Mouse (Mus musculus) lung, embryonic 14.5 days (tissue): ENCODE measurements around the gene Olfr625-ps1. TPM values are rescaled to one million over a fixed set of nuclear protein-coding genes. Genes with fewer than 3 reads are reported as not detected.
A peak's percentile ranks its signal among the peaks of the same experiment; 100 is the strongest.

Experiments used
- ATAC-seq: fragments of 200-750 bp; cut with Nextera tagmentation; 2 replicates; pipeline ENCODE4 v1.8.0; 2017; ENCODE audit warnings: mild to moderate bottlenecking, moderate TSS enrichment, moderate library complexity; ENCODE audit not compliant: insufficient read depth
- DNase-seq: peaks from one replicate; pipeline ENCODE4 v3.0.0-alpha.2; 2015
- H3K27ac ChIP-seq: fragments of 300-500 bp; sonication (generic); 2 replicates; pipeline ENCODE4 v1.5.1; 2014; ENCODE audit warnings: low read depth, mild to moderate bottlenecking, moderate library complexity
- H3K27me3 ChIP-seq: fragments of 300-500 bp; sonication (generic); 2 replicates; pipeline ENCODE4 v1.6.1; 2014; ENCODE audit warnings: low read length, control low read depth; ENCODE audit not compliant: insufficient read depth
- H3K36me3 ChIP-seq: fragments of 300-500 bp; sonication (generic); 2 replicates; pipeline ENCODE4 v1.6.1; 2014; ENCODE audit warnings: control low read depth; ENCODE audit not compliant: insufficient read depth
- H3K4me1 ChIP-seq: fragments of 300-500 bp; sonication (generic); 2 replicates; pipeline ENCODE4 v1.6.1; 2014; ENCODE audit warnings: antibody characterized with exemption, control low read depth; ENCODE audit not compliant: insufficient read depth
- H3K4me2 ChIP-seq: fragments of 300-500 bp; sonication (generic); 2 replicates; pipeline ENCODE4 v1.6.1; 2014; ENCODE audit warnings: mild to moderate bottlenecking
- H3K4me3 ChIP-seq: fragments of 300-500 bp; sonication (generic); 2 replicates; pipeline ENCODE4 v1.5.1; 2014; ENCODE audit warnings: low read depth, low read length
- H3K9ac ChIP-seq: fragments of 300-500 bp; sonication (generic); 2 replicates; pipeline ENCODE4 v1.6.1; 2014
- H3K9me3 ChIP-seq: fragments of 300-500 bp; sonication (generic); 2 replicates; pipeline ENCODE4 v1.6.1; 2016; ENCODE audit warnings: low read depth, low read length, control low read depth
- CTCF ChIP-seq: IDR thresholded peaks from 2 replicates; pipeline ENCODE4 v1.5.1; 2016; ENCODE audit warnings: antibody characterized with exemption, low read depth
- WGBS: fragments of 180-500 bp; shearing (Covaris S2); extraction: QIAGEN DNeasy Blood & Tissue Kit; methylation state at CpG from one replicate; pipeline ENCODE4 v1.1.7; 2014; 5-methylcytosine and 5-hydroxymethylcytosine counted together
- polyA plus RNA-seq: library from polyadenylated mRNA; unstranded; fragments of >200 nt; fragmentation: Nextera tagmentation; extraction: Ambion mirVana; gene quantifications from 2 replicates; pipeline ENCODE4 v1.2.1, GENCODE M21; 2014

Gene Olfr625-ps1
- polyA plus RNA-seq = not detected in 2 replicates

GRCm38 (mm10) chr7:103682420-103682819 is at the start of gene Olfr625-ps1:
TSS of gene Olfr625-ps1 (plus strand) at chr7:103682720.
- H3K4me1 ChIP-seq = no peaks in the 10 kb centered on the region
- H3K9me3 ChIP-seq = no peaks in the 10 kb centered on the region
- no peak within 1 kb of the TSS for H3K27ac ChIP-seq
- no peak within 1 kb of the TSS for H3K4me2 ChIP-seq
- ATAC-seq (no peak), DNase-seq (no peak)
- H3K4me3 ChIP-seq = no peak within 1 kb of the TSS
- no peak for TF ChIP-seq CTCF
- no peaks in the 10 kb centered on the region for H3K36me3 ChIP-seq
- H3K9ac ChIP-seq = no peak within 1 kb of the TSS
- H3K27me3 ChIP-seq = no peaks in the 10 kb centered on the region

- Histone ChIP-seq H3K4me3 (no peak overlapping the region), H3K36me3 (no peaks in the 10 kb centered on the region), H3K9ac (no peak overlapping the region), H3K4me2 (no peak overlapping the region), H3K27me3 (no peaks in the 10 kb centered on the region), H3K9me3 (no peaks in the 10 kb centered on the region), H3K4me1 (no peaks in the 10 kb centered on the region), H3K27ac (no peak overlapping the region)
- no peak for TF ChIP-seq CTCF
- no peak for DNase-seq
- ATAC-seq = no peak
Measured at GRCm38 (mm10) chr7:103636795-103637194, 45.7 kb upstream of the Olfr625-ps1 start.

- H3K4me2 ChIP-seq = no peak within 1 kb of the TSS
- no peaks in the 10 kb centered on the region for H3K4me1 ChIP-seq
- H3K27ac ChIP-seq = no peak within 1 kb of the TSS
- no peak for TF ChIP-seq CTCF
- H3K9me3 ChIP-seq = no peaks in the 10 kb centered on the region
- H3K27me3 ChIP-seq = no peaks in the 10 kb centered on the region
- DNase-seq = no peak
- H3K36me3 ChIP-seq = no peaks in the 10 kb centered on the region
- no peak within 1 kb of the TSS for H3K4me3 ChIP-seq
- WGBS = 66% methylated on average over 1 of the region's 1 CpGs
- ATAC-seq = no peak
- H3K9ac ChIP-seq = no peak within 1 kb of the TSS
Measured at GRCm38 (mm10) chr7:103642602-103643001, 39.9 kb upstream of the Olfr625-ps1 start, which contains the start of gene Olfr622. TSS of gene Olfr622 (minus strand) at chr7:103642702.

GRCm38 (mm10) chr7:103644070-103644469 is 38.5 kb upstream of the Olfr625-ps1 start:
- no peak for TF ChIP-seq CTCF
- no peaks in the 10 kb centered on the region for H3K4me1 ChIP-seq
- no peaks in the 10 kb centered on the region for H3K9me3 ChIP-seq
- H3K4me2 ChIP-seq = no peak overlapping the region
- ATAC-seq = no peak
- H3K27ac ChIP-seq = no peak overlapping the region
- H3K36me3 ChIP-seq = no peaks in the 10 kb centered on the region
- DNase-seq = no peak
- H3K27me3 ChIP-seq = no peaks in the 10 kb centered on the region
- no peak overlapping the region for H3K4me3 ChIP-seq
- no peak overlapping the region for H3K9ac ChIP-seq
- WGBS = 83% methylated on average over 4 of the region's 4 CpGs

- TF ChIP-seq CTCF = no peak
- no peak for DNase-seq
- no peak within 1 kb of the TSS for H3K4me2 ChIP-seq
- H3K27me3 ChIP-seq = no peaks in the 10 kb centered on the region
- no peak for ATAC-seq
- H3K9ac ChIP-seq = no peak within 1 kb of the TSS
- H3K9me3 ChIP-seq = no peaks in the 10 kb centered on the region
- H3K27ac ChIP-seq = no peak within 1 kb of the TSS
- no peaks in the 10 kb centered on the region for H3K4me1 ChIP-seq
- no peaks in the 10 kb centered on the region for H3K36me3 ChIP-seq
- H3K4me3 ChIP-seq = no peak within 1 kb of the TSS
Measured at GRCm38 (mm10) chr7:103663598-103663997, 18.9 kb upstream of the Olfr625-ps1 start, which contains the start of gene Olfr623. TSS of gene Olfr623 (minus strand) at chr7:103663698.

- Histone ChIP-seq H3K4me2 (no peak within 1 kb of the TSS), H3K4me1 (no peaks in the 10 kb centered on the region), H3K27ac (no peak within 1 kb of the TSS), H3K9me3 (no peaks in the 10 kb centered on the region), H3K9ac (no peak within 1 kb of the TSS), H3K4me3 (no peak within 1 kb of the TSS), H3K27me3 (no peaks in the 10 kb centered on the region), H3K36me3 (no peaks in the 10 kb centered on the region)
- no peak for ATAC-seq
- no peak for DNase-seq
- TF ChIP-seq CTCF = no peak
- 90% methylated on average over 2 of the region's 2 CpGs for WGBS
Measured at GRCm38 (mm10) chr7:103671091-103671490, 11.4 kb upstream of the Olfr625-ps1 start, which contains the start of gene Olfr624. TSS of gene Olfr624 (minus strand) at chr7:103671191.

GRCm38 (mm10) chr7:103699469-103699868 is 16.9 kb downstream of the Olfr625-ps1 start:
- H3K36me3 ChIP-seq = no peaks in the 10 kb centered on the region
- no peaks in the 10 kb centered on the region for H3K27me3 ChIP-seq
- no peak overlapping the region for H3K9ac ChIP-seq
- H3K4me1 ChIP-seq = no peaks in the 10 kb centered on the region
- no peak for ATAC-seq
- H3K4me2 ChIP-seq = no peak overlapping the region
- WGBS = 89% methylated on average over 4 of the region's 4 CpGs
- no peaks in the 10 kb centered on the region for H3K9me3 ChIP-seq
- DNase-seq = no peak
- no peak overlapping the region for H3K27ac ChIP-seq
- H3K4me3 ChIP-seq = no peak overlapping the region
- no peak for TF ChIP-seq CTCF

- Histone ChIP-seq H3K4me2 (no peak overlapping the region), H3K27ac (no peak overlapping the region), H3K9me3 (no peaks in the 10 kb centered on the region), H3K36me3 (no peaks in the 10 kb centered on the region), H3K27me3 (no peaks in the 10 kb centered on the region), H3K9ac (no peak overlapping the region), H3K4me1 (no peaks in the 10 kb centered on the region), H3K4me3 (no peak overlapping the region)
- DNase-seq = peak; percentile 0
- ATAC-seq = no peak
- TF ChIP-seq CTCF = no peak
- WGBS = 38% methylated on average over 2 of the region's 2 CpGs
Measured at GRCm38 (mm10) chr7:103712024-103712423, 29.5 kb downstream of the Olfr625-ps1 start.
